Mouse (Mus musculus) spleen, adult 2 months (tissue): Measurements from ENCODE around the gene Tgfbrap1. TPM values are rescaled to one million over a fixed set of nuclear protein-coding genes. Genes with fewer than 3 reads are reported as not detected.
A peak's percentile ranks its signal among the peaks of the same experiment; 100 is the strongest.

Experiments
- DNase-seq, 2 experiments: peaks; one replicate each; pipeline versions ENCODE4 v3.0.0 to v3.0.0-alpha.2; 2012 to 2021; ENCODE audit warnings: low spot score in 2 of 2, low read depth in 1 of 2
- H3K27ac ChIP-seq: fragments of 200-500 bp; 2 replicates; pipeline ENCODE4 v1.5.1; 2012; ENCODE audit warnings: low read length, inconsistent platforms; ENCODE audit not compliant: insufficient read depth
- H3K27me3 ChIP-seq: fragments of 200-500 bp; 2 replicates; pipeline ENCODE4 v1.6.1; 2012; ENCODE audit warnings: mild to moderate bottlenecking, moderate library complexity, low read length, inconsistent platforms; ENCODE audit not compliant: control insufficient read depth, insufficient read depth
- H3K36me3 ChIP-seq: fragments of 200-500 bp; 2 replicates; pipeline ENCODE4 v1.6.1; 2012; ENCODE audit warnings: mild to moderate bottlenecking, low read length, inconsistent platforms; ENCODE audit not compliant: control insufficient read depth, insufficient read depth
- H3K4me1 ChIP-seq: fragments of 200-500 bp; 2 replicates; pipeline ENCODE4 v1.6.1; 2011; ENCODE audit warnings: inconsistent platforms; ENCODE audit not compliant: control insufficient read depth, insufficient read depth, insufficient read length
- H3K4me3 ChIP-seq: fragments of 200-500 bp; 2 replicates; pipeline ENCODE4 v1.5.1; 2011; ENCODE audit warnings: mild to moderate bottlenecking, inconsistent platforms; ENCODE audit not compliant: insufficient read depth, insufficient read length; ENCODE audit errors: extremely low read depth
- CTCF ChIP-seq: fragments of 200-500 bp; IDR thresholded peaks from 2 replicates; pipeline ENCODE4 v1.5.1; 2011; ENCODE audit warnings: mild to moderate bottlenecking, inconsistent platforms; ENCODE audit not compliant: insufficient read depth, insufficient read length, insufficient replicate concordance; ENCODE audit errors: extremely low read depth
- POLR2A ChIP-seq: fragments of 200-500 bp; IDR thresholded peaks from 2 replicates; pipeline ENCODE4 v1.6.1; 2011; ENCODE audit warnings: low read depth, low read length, inconsistent platforms
- WGBS: fragments of 180-500 bp; shearing (Covaris S2); methylation state at CpG from one replicate; pipeline ENCODE4 v1.1.7; 2018; 5-methylcytosine and 5-hydroxymethylcytosine counted together
- polyA plus RNA-seq: library from polyadenylated mRNA; depleted of rRNA; stranded (reverse); fragments of >200 nt; gene quantifications from 2 replicates; pipeline ENCODE4 v1.2.3, GENCODE M21; 2012

Tgfbrap1 gene
- polyA plus RNA-seq, 1 experiment = 13.4 TPM

DNA sequence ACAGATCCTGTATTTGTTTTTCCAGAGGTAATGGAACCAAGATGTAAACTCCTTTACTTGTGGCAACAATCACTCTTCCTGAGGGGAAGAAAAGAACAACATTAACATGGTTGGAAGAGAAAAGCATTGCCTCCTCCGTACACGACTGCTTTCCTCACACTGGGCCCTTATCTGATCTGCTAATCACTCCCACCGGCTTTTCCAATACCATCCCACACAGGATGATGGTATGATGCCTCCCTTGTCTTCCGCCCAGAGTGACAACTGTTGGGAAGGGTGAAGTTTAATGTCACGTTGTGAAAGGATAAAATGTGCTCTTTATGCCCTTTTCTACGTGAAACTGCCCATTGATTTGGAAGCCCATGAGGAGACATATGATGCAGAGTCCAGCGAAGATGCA is 30.9 kb downstream of the Tgfbrap1 start:
- Histone ChIP-seq H3K27ac (no peak overlapping the region), H3K4me3 (no peak overlapping the region), H3K27me3 (no peaks in the 10 kb centered on the region), H3K36me3 (peaks cover 7% of the 10 kb centered on the region), H3K4me1 (no peaks in the 10 kb centered on the region)
- WGBS = 91% methylated on average over 7 of the region's 7 CpGs
- TF ChIP-seq CTCF = no peak
- TF ChIP-seq POLR2A = no peak
- no peak for DNase-seq

DNA sequence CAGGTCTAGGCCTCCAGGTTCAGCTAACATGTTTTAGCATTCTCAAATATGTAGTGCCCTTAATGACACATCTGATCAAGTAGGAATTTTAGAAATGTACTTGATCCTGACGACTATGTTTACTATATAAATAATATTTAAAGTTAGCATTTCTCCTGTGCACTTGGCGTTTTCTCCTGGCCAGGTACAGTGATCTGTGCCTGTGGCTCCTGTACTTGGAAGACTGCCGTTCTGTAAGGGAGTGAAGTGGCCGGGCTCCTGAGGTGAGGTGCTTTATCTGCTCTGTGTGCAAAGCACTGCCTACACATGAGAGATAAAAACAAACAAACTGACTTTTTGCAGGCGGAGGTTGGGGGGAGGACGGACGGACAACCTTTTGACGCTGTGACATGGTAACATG is 31.9 kb downstream of the Tgfbrap1 start:
- H3K27ac ChIP-seq = no peak overlapping the region
- H3K27me3 ChIP-seq = no peaks in the 10 kb centered on the region
- no peak for DNase-seq
- no peaks in the 10 kb centered on the region for H3K4me1 ChIP-seq
- 93% methylated on average over 8 of the region's 8 CpGs for whole genome bisulfite sequencing
- TF ChIP-seq CTCF (no peak), POLR2A (no peak)
- H3K4me3 ChIP-seq = no peak overlapping the region
- peaks cover 7% of the 10 kb centered on the region for H3K36me3 ChIP-seq

DNA sequence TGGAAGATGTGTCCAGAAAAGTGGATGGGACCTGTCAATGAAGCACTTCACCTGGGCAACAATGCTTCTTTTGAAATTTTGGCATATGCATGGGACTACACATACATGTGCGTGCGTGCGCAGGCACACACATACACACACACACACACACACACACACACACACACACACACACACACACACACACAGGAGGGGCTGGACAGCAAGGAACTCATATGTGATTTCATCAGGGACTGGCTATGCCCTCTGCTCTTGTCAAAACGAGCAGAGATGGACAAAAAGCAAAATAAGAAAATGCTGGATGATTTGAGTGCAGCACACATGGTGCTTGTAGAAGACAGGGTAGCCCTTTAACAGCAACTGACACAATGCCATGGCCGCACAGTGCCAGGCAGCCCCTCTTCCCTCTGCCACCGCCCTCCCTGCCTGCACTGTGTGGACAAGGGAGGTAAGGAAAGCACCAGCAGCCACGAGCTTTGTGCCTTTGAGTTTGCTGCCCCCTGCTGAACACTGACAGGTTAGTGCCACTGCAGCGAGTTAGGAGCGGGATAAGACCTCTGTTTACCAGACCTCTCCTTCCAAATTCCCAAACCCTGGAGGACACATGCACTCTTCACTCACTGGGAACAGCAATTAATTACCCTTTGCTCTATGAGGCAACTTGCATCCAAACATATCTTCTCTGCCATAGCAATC is 32.7 kb downstream of the Tgfbrap1 start:
- Histone ChIP-seq H3K4me1 (no peaks in the 10 kb centered on the region), H3K4me3 (no peak overlapping the region), H3K27me3 (no peaks in the 10 kb centered on the region), H3K27ac (no peak overlapping the region), H3K36me3 (peaks cover 7% of the 10 kb centered on the region)
- WGBS = 75% methylated on average over 9 of the region's 9 CpGs
- peak in 1 of 2 experiments; percentile 18 for DNase-seq
- TF ChIP-seq CTCF = peak; percentile 41; the same call in 1 of the 2 replicates
- TF ChIP-seq POLR2A = no peak

DNA sequence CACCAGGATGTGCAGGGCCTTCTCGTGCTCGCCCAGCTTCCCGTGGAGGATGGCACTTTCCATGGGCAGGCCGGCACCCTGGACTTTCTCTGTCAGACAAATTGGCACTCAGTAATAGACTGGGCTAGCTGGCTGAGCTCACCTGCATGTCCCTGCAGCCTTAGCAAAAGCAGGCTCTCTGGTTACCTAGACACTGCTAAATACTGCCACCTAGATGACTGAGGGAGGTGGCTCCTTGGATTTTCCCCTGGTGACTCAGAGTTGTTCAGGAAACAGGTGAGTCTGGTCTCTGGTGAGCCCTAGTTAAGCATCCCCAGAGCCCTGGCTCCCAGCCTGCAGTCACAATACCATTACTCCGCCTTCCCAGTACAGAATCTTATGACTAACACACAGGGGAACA is 46.5 kb downstream of the Tgfbrap1 start:
- WGBS = 93% methylated on average over 5 of the region's 5 CpGs
- H3K4me3 ChIP-seq = no peak overlapping the region
- peaks cover 40% of the 10 kb centered on the region for H3K36me3 ChIP-seq
- no peak for TF ChIP-seq POLR2A
- no peak for TF ChIP-seq CTCF
- no peaks in the 10 kb centered on the region for H3K4me1 ChIP-seq
- H3K27ac ChIP-seq = no peak overlapping the region
- no peaks in the 10 kb centered on the region for H3K27me3 ChIP-seq
- DNase-seq = no peak

DNA sequence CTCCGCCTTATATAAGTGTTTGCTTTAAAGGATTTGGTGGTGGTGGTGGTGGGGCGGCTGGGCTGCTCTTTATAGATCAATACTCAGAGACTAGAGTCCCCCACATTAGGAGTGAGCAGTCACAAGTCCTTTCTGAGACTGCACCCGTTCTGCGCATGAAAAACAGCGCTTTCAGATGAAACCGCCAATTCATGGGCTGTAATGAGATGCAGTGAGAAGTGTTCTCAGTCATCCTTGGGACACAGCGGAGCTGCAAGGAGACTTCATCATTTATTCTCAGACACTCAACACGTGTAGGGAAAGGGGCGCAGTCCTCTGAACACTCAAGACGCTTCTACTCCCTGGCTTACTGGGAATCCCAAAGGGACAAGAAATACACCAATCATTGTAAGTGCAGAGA is 50.6 kb downstream of the Tgfbrap1 start:
- no peak for TF ChIP-seq POLR2A
- no peak for TF ChIP-seq CTCF
- no peak for DNase-seq
- 94% methylated on average over 10 of the region's 10 CpGs for WGBS
- no peak overlapping the region for H3K4me3 ChIP-seq
- no peaks in the 10 kb centered on the region for H3K27me3 ChIP-seq
- H3K36me3 ChIP-seq = peaks cover 21% of the 10 kb centered on the region
- H3K27ac ChIP-seq = no peak overlapping the region
- H3K4me1 ChIP-seq = no peaks in the 10 kb centered on the region

DNA sequence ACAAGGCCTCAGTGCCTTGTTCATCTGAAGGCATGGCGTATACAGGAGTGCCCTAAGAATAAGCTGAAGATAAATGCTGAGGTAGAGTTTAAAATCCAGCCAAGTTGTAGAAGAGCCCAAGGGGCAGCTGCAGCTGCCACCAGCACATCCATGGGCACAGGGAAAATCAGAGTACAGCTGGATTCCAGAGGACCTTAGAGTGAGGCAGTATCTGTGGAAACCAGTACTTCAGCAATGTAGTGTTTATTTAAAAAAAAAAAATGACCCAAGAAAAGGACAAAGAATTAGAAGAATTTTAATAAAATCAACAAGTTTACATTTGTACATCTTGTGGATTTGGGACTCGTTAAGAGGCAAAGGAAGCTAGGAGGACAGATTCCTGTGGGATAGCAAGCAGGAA is 51.4 kb downstream of the Tgfbrap1 start:
- H3K27me3 ChIP-seq = no peaks in the 10 kb centered on the region
- H3K4me1 ChIP-seq = no peaks in the 10 kb centered on the region
- no peak overlapping the region for H3K4me3 ChIP-seq
- TF ChIP-seq POLR2A (no peak), CTCF (no peak)
- peaks cover 19% of the 10 kb centered on the region for H3K36me3 ChIP-seq
- H3K27ac ChIP-seq = no peak overlapping the region
- DNase-seq = no peak
- WGBS = 95% methylated on average over 2 of the region's 2 CpGs

DNA sequence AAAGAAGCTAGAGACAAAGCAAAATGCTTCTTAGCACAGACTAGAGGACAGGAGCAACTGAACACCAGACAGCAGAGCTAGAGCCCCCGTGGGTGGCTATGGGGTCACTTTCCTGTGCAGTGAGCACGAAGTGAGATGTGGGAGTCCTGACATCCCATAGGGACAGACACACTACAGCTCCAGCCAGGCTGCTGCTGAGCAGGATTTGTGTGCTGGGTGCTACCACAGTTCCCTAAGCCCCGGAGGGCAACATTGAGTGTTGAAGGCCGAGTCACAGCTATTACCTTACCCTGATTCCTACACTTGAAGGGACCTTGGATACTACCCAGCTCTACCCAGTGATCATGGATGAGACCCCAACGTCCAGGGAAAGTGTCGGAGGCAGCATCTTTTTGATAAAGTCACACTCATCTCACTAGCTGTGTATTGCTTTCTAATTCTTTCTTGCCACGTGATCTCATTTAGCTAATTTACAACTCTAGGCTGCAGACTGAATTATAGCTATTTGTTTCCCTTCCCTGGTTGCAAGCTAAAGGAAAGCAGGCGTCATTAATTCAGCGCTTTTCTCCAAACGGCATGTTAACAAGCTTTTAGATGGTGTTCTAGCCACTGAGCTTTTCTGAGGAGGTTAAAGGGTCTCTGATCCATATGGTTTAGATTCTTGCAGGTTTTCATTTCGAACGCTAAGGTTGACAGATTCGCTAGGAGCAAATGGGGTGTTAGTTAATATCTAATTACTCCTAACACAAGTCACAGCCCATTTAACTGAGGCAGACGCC is 53.0 kb downstream of the Tgfbrap1 start:
- TF ChIP-seq CTCF (no peak), POLR2A (no peak)
- WGBS = 79% methylated on average over 14 of the region's 14 CpGs
- Histone ChIP-seq H3K4me1 (no peaks in the 10 kb centered on the region), H3K27ac (no peak overlapping the region), H3K27me3 (no peaks in the 10 kb centered on the region), H3K36me3 (peaks cover 8% of the 10 kb centered on the region), H3K4me3 (no peak overlapping the region)
- no peak for DNase-seq
